Mouse (Mus musculus) forebrain, embryonic 13.5 days (tissue): ENCODE data around the gene Gm2310. TPM values are rescaled to one million over a fixed set of nuclear protein-coding genes. Genes with fewer than 3 reads are reported as not detected.

Source experiments
- ATAC-seq: fragments of 200-750 bp; cut with Nextera tagmentation; 2 replicates; pipeline ENCODE4 v1.8.0; 2017
- H3K27ac ChIP-seq: fragments of 300-500 bp; sonication (generic); 2 replicates; pipeline ENCODE4 v1.5.1; 2015; ENCODE audit warnings: inconsistent platforms, mild to moderate bottlenecking, moderate library complexity
- H3K27me3 ChIP-seq: fragments of 300-500 bp; sonication (generic); 2 replicates; pipeline ENCODE4 v1.6.1; 2015; ENCODE audit warnings: mild to moderate bottlenecking, inconsistent platforms
- H3K36me3 ChIP-seq: fragments of 300-500 bp; sonication (generic); 2 replicates; pipeline ENCODE4 v1.6.1; 2015; ENCODE audit warnings: mild to moderate bottlenecking, inconsistent platforms; ENCODE audit not compliant: poor library complexity, severe bottlenecking
- H3K4me1 ChIP-seq: fragments of 300-500 bp; sonication (generic); 2 replicates; pipeline ENCODE4 v1.6.1; 2015; ENCODE audit warnings: inconsistent platforms
- H3K4me2 ChIP-seq: fragments of 300-500 bp; sonication (generic); 2 replicates; pipeline ENCODE4 v1.6.1; 2015; ENCODE audit warnings: inconsistent platforms, mild to moderate bottlenecking, moderate library complexity
- H3K4me3 ChIP-seq: fragments of 300-500 bp; sonication (generic); 2 replicates; pipeline ENCODE4 v1.5.1; 2015; ENCODE audit warnings: mild to moderate bottlenecking, inconsistent platforms
- H3K9ac ChIP-seq: fragments of 300-500 bp; sonication (generic); 2 replicates; pipeline ENCODE4 v1.6.1; 2015; ENCODE audit warnings: mild to moderate bottlenecking, inconsistent platforms
- H3K9me3 ChIP-seq: fragments of 300-500 bp; sonication (generic); replicated peaks from 2 replicates; pipeline ENCODE4 v1.6.1; 2016; ENCODE audit warnings: inconsistent platforms
- WGBS: fragments of 180-500 bp; shearing (Covaris S2); methylation state at CpG from one replicate; pipeline ENCODE4 v1.1.7; 2015; 5-methylcytosine and 5-hydroxymethylcytosine counted together
- polyA plus RNA-seq: library from polyadenylated mRNA; unstranded; fragments of >200 nt; fragmentation: Nextera tagmentation; extraction: Ambion mirVana; gene quantifications from 2 replicates; pipeline ENCODE4 v1.2.1, GENCODE M21; 2015

The Gm2310 gene
- polyA plus RNA-seq, 1 experiment from 2014 or later = not detected

DNA sequence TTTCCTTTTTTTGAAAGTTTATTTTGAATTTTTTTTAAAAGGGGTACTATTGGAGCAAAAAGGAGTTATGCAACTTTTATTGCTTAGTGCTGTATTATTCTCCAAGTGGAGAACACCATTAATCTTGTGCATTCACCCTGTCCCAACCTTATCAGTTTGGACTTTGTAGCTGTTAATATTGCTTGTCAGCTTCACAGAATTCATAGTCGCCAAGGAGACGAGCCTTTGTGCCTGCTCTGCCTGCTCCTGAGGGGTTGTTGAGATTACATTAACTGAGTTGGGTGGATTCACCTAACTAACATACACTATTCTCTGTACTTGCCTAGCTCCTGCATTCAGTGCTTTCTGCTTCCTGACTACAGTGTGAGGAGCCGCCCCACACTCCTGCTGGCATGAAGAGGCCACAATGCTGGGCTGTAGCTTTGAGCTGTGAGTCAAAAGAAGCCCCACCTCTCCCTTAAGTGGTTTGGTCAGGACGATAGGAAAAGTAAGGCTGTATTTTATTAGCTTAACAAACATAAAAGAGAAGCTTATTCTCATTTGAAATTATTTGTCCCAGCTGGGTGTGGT lies 50.7 kb downstream of the Gm2310 start:
- no peak overlapping the region for H3K27ac ChIP-seq
- no peaks in the 10 kb centered on the region for H3K27me3 ChIP-seq
- WGBS = 51% methylated on average over 4 of the region's 4 CpGs
- H3K4me3 ChIP-seq = no peak overlapping the region
- ATAC-seq = no peak
- no peak overlapping the region for H3K4me2 ChIP-seq
- H3K36me3 ChIP-seq = no peaks in the 10 kb centered on the region
- H3K9me3 ChIP-seq = no peaks in the 10 kb centered on the region
- H3K4me1 ChIP-seq = no peaks in the 10 kb centered on the region
- H3K9ac ChIP-seq = no peak overlapping the region

Other genes starting within 250 kb of the Gm2310 start
- gene Nipbl, start 75.5 kb downstream of the Gm2310 start, polyA plus RNA-seq = 21.6 and 22.6 TPM in 2 replicates
- 75.9 and 79.2 TPM in 2 replicates for gene Slc1a3, start 190.8 kb upstream of the Gm2310 start, polyA plus RNA-seq